Mouse (Mus musculus) limb, embryonic 13.5 days (tissue): ENCODE measurements around the gene Sh3d19. TPM values are rescaled to one million over a fixed set of nuclear protein-coding genes. Genes with fewer than 3 reads are reported as not detected.

Experiments
- ATAC-seq: fragments of 200-750 bp; cut with Nextera tagmentation; 2 replicates; pipeline ENCODE4 v1.8.0; 2017; ENCODE audit warnings: low read depth, moderate number of reproducible peaks, moderate TSS enrichment; ENCODE audit not compliant: low FRiP score
- H3K27ac ChIP-seq: fragments of 300-500 bp; sonication (generic); 2 replicates; pipeline ENCODE4 v1.5.1; 2015; ENCODE audit warnings: inconsistent platforms, mild to moderate bottlenecking, moderate library complexity
- H3K27me3 ChIP-seq: fragments of 300-500 bp; sonication (generic); 2 replicates; pipeline ENCODE4 v1.6.1; 2015; ENCODE audit warnings: mild to moderate bottlenecking, inconsistent platforms
- H3K36me3 ChIP-seq: fragments of 300-500 bp; sonication (generic); 2 replicates; pipeline ENCODE4 v1.6.1; 2015; ENCODE audit warnings: inconsistent platforms, mild to moderate bottlenecking, moderate library complexity
- H3K4me1 ChIP-seq: fragments of 300-500 bp; sonication (generic); 2 replicates; pipeline ENCODE4 v1.6.1; 2015; ENCODE audit warnings: inconsistent platforms
- H3K4me2 ChIP-seq: fragments of 300-500 bp; sonication (generic); replicated peaks from 2 replicates; pipeline ENCODE4 v1.6.1; 2015; ENCODE audit warnings: inconsistent platforms, mild to moderate bottlenecking, moderate library complexity
- H3K4me3 ChIP-seq: fragments of 300-500 bp; sonication (generic); 2 replicates; pipeline ENCODE4 v1.5.1; 2015; ENCODE audit warnings: moderate library complexity, mild to moderate bottlenecking, inconsistent platforms
- H3K9ac ChIP-seq: fragments of 300-500 bp; sonication (generic); 2 replicates; pipeline ENCODE4 v1.6.1; 2015; ENCODE audit warnings: mild to moderate bottlenecking, inconsistent platforms
- H3K9me3 ChIP-seq: fragments of 300-500 bp; sonication (generic); 2 replicates; pipeline ENCODE4 v1.6.1; 2016; ENCODE audit warnings: inconsistent platforms
- WGBS: fragments of 180-500 bp; shearing (Covaris S2); methylation state at CpG from one replicate; pipeline ENCODE4 v1.1.7; 2015; 5-methylcytosine and 5-hydroxymethylcytosine counted together
- polyA plus RNA-seq: library from polyadenylated mRNA; unstranded; fragments of >200 nt; fragmentation: Nextera tagmentation; extraction: Ambion mirVana; gene quantifications from 2 replicates; pipeline ENCODE4 v1.2.1, GENCODE M21; 2015

The Sh3d19 gene
- polyA plus RNA-seq, 1 experiment from 2014 or later: 18.6 TPM

- Histone ChIP-seq H3K4me3 (no peak overlapping the region), H3K27me3 (no peaks in the 10 kb centered on the region), H3K4me2 (no peak overlapping the region), H3K9me3 (0 out of 2 replicates have a peak, but pooled peaks cover under 1% of the 10 kb centered on the region), H3K9ac (no peak overlapping the region), H3K4me1 (peaks cover 10% of the 10 kb centered on the region), H3K27ac (no peak overlapping the region), H3K36me3 (no peaks in the 10 kb centered on the region)
- WGBS: 86% methylated on average over 10 of the region's 10 CpGs
- ATAC-seq: no peak
Observed at GRCm38 (mm10) chr3:86013837-86014236, 42.9 kb downstream of the Sh3d19 start.

GRCm38 (mm10) chr3:86016965-86017364 is 46.1 kb downstream of the Sh3d19 start:
- 95% methylated on average over 1 of the region's 1 CpGs for WGBS
- H3K4me3 ChIP-seq: no peak overlapping the region
- no peaks in the 10 kb centered on the region for H3K36me3 ChIP-seq
- H3K9me3 ChIP-seq: no peaks in the 10 kb centered on the region
- H3K4me1 ChIP-seq: no peaks in the 10 kb centered on the region; the same call in 1 of the 2 replicates
- no peak for ATAC-seq
- no peak overlapping the region for H3K9ac ChIP-seq
- H3K4me2 ChIP-seq: no peak overlapping the region
- H3K27ac ChIP-seq: no peak overlapping the region
- H3K27me3 ChIP-seq: no peaks in the 10 kb centered on the region

- peaks cover under 1% of the 10 kb centered on the region; the same call in 1 of the 2 replicates for H3K4me1 ChIP-seq
- no peak overlapping the region for H3K27ac ChIP-seq
- H3K4me3 ChIP-seq: no peak overlapping the region
- WGBS: 33% methylated on average over 8 of the region's 8 CpGs
- no peak for ATAC-seq
- no peaks in the 10 kb centered on the region for H3K9me3 ChIP-seq
- H3K4me2 ChIP-seq: no peak overlapping the region
- no peak overlapping the region for H3K9ac ChIP-seq
- H3K36me3 ChIP-seq: no peaks in the 10 kb centered on the region
- H3K27me3 ChIP-seq: no peaks in the 10 kb centered on the region
Observed at GRCm38 (mm10) chr3:86017484-86017883, 46.6 kb downstream of the Sh3d19 start.

GRCm38 (mm10) chr3:86020921-86021650 is 50.2 kb downstream of the Sh3d19 start:
- no peaks in the 10 kb centered on the region for H3K36me3 ChIP-seq
- no peak overlapping the region for H3K4me2 ChIP-seq
- no peak overlapping the region for H3K9ac ChIP-seq
- H3K4me3 ChIP-seq: no peak overlapping the region
- no peak overlapping the region for H3K27ac ChIP-seq
- no peak for ATAC-seq
- peaks cover 27% of the 10 kb centered on the region for H3K4me1 ChIP-seq
- WGBS: 81% methylated on average over 16 of the region's 16 CpGs
- H3K9me3 ChIP-seq: no peaks in the 10 kb centered on the region
- no peaks in the 10 kb centered on the region for H3K27me3 ChIP-seq

GRCm38 (mm10) chr3:86021651-86022050 is 50.7 kb downstream of the Sh3d19 start:
- WGBS: 53% methylated on average over 4 of the region's 4 CpGs
- no peak overlapping the region for H3K27ac ChIP-seq
- no peak for ATAC-seq
- no peaks in the 10 kb centered on the region for H3K36me3 ChIP-seq
- no peak overlapping the region for H3K4me3 ChIP-seq
- H3K9me3 ChIP-seq: no peaks in the 10 kb centered on the region
- H3K27me3 ChIP-seq: no peaks in the 10 kb centered on the region
- no peak overlapping the region for H3K4me2 ChIP-seq
- H3K9ac ChIP-seq: no peak overlapping the region
- H3K4me1 ChIP-seq: peaks cover 27% of the 10 kb centered on the region

- Histone ChIP-seq H3K9me3 (no peaks in the 10 kb centered on the region), H3K4me3 (no peak overlapping the region), H3K4me2 (peak overlapping the region; percentile 31), H3K27ac (peak overlapping the region; percentile 3; the same call in 1 of the 2 replicates), H3K9ac (no peak overlapping the region), H3K4me1 (peaks cover 27% of the 10 kb centered on the region), H3K27me3 (no peaks in the 10 kb centered on the region), H3K36me3 (no peaks in the 10 kb centered on the region)
- peak; percentile 54; the same call in 1 of the 2 replicates for ATAC-seq
- 26% methylated on average over 12 of the region's 12 CpGs for WGBS
Observed at GRCm38 (mm10) chr3:86024065-86024795, 53.3 kb downstream of the Sh3d19 start.

- H3K4me1 ChIP-seq: peaks cover 30% of the 10 kb centered on the region
- no peak overlapping the region for H3K27ac ChIP-seq
- H3K9me3 ChIP-seq: no peaks in the 10 kb centered on the region
- WGBS: 92% methylated on average over 20 of the region's 20 CpGs
- H3K9ac ChIP-seq: no peak overlapping the region
- no peak overlapping the region for H3K4me3 ChIP-seq
- no peak overlapping the region for H3K4me2 ChIP-seq
- H3K27me3 ChIP-seq: no peaks in the 10 kb centered on the region
- ATAC-seq: no peak
- H3K36me3 ChIP-seq: no peaks in the 10 kb centered on the region
Observed at GRCm38 (mm10) chr3:86025341-86026137, 54.6 kb downstream of the Sh3d19 start.

GRCm38 (mm10) chr3:86028658-86029375 is 57.9 kb downstream of the Sh3d19 start:
- Histone ChIP-seq H3K9ac (no peak overlapping the region), H3K4me2 (no peak overlapping the region), H3K27me3 (no peaks in the 10 kb centered on the region), H3K4me1 (peaks cover 21% of the 10 kb centered on the region), H3K27ac (no peak overlapping the region), H3K4me3 (no peak overlapping the region), H3K36me3 (no peaks in the 10 kb centered on the region), H3K9me3 (no peaks in the 10 kb centered on the region)
- no peak for ATAC-seq
- 86% methylated on average over 15 of the region's 15 CpGs for WGBS

GRCm38 (mm10) chr3:86030566-86030965 is 59.7 kb downstream of the Sh3d19 start:
- Histone ChIP-seq H3K4me2 (no peak overlapping the region), H3K27me3 (no peaks in the 10 kb centered on the region), H3K4me3 (no peak overlapping the region), H3K9ac (no peak overlapping the region), H3K4me1 (peaks cover 7% of the 10 kb centered on the region), H3K36me3 (no peaks in the 10 kb centered on the region), H3K27ac (no peak overlapping the region), H3K9me3 (no peaks in the 10 kb centered on the region)
- WGBS: 56% methylated on average over 4 of the region's 4 CpGs
- ATAC-seq: peak; percentile 36; the same call in 1 of the 2 replicates

GRCm38 (mm10) chr3:86033455-86034090 is 62.7 kb downstream of the Sh3d19 start:
- no peak overlapping the region for H3K9ac ChIP-seq

GRCm38 (mm10) chr3:86037926-86038484 is 67.1 kb downstream of the Sh3d19 start:
- no peak for ATAC-seq
- 92% methylated on average over 9 of the region's 9 CpGs for WGBS
- no peak overlapping the region for H3K27ac ChIP-seq

More at GRCm38 (mm10) chr3:86033455-86034090, 62.7 kb downstream of the Sh3d19 start:
- H3K27ac ChIP-seq: no peak overlapping the region
- no peaks in the 10 kb centered on the region for H3K9me3 ChIP-seq
- peaks cover 6% of the 10 kb centered on the region for H3K36me3 ChIP-seq
- no peak overlapping the region for H3K4me2 ChIP-seq
- no peak overlapping the region for H3K4me3 ChIP-seq
- no peaks in the 10 kb centered on the region for H3K27me3 ChIP-seq
- ATAC-seq: no peak
- peaks cover 10% of the 10 kb centered on the region for H3K4me1 ChIP-seq
- 75% methylated on average over 9 of the region's 9 CpGs for WGBS

More at GRCm38 (mm10) chr3:86037926-86038484, 67.1 kb downstream of the Sh3d19 start:
- peaks cover 26% of the 10 kb centered on the region for H3K4me1 ChIP-seq
- no peak overlapping the region for H3K9ac ChIP-seq
- H3K9me3 ChIP-seq: no peaks in the 10 kb centered on the region
- H3K4me3 ChIP-seq: no peak overlapping the region
- H3K27me3 ChIP-seq: no peaks in the 10 kb centered on the region
- peaks cover 8% of the 10 kb centered on the region for H3K36me3 ChIP-seq
- H3K4me2 ChIP-seq: no peak overlapping the region
